Mouse (Mus musculus): ENCODE results near the gene Dscam.
A peak's percentile ranks its signal among the peaks of the same experiment; 100 is the strongest.

- TF ChIP-seq CTCF (IDR thresholded peaks at IDR 0.05; ENCODE audit: low read depth, low read length) = peak; percentile 57
- TF ChIP-seq POLR2A (IDR thresholded peaks at IDR 0.05; ENCODE audit: borderline replicate concordance, low read depth, low read length) = no peak
These were observed 350.9 kb downstream of the Dscam start for GRCm38 (mm10) chr16:96819649-96820048.
